Mouse (Mus musculus) limb, embryonic 14.5 days (tissue): ENCODE data around the gene Usp33. TPM values are rescaled to one million over a fixed set of nuclear protein-coding genes. Genes with fewer than 3 reads are reported as not detected.

Experiments used
- ATAC-seq: fragments of 200-750 bp; cut with Nextera tagmentation; 2 replicates; pipeline ENCODE4 v1.8.0; 2017; ENCODE audit warnings: low read depth, moderate number of reproducible peaks, moderate TSS enrichment; ENCODE audit not compliant: low FRiP score
- DNase-seq: peaks from one replicate; pipeline ENCODE4 v3.0.0-alpha.2; 2015; ENCODE audit warnings: low spot score
- H3K27ac ChIP-seq: fragments of 300-500 bp; sonication (generic); replicated peaks from 2 replicates; pipeline ENCODE4 v1.5.1; 2014; ENCODE audit warnings: low read depth, mild to moderate bottlenecking, low read length, moderate library complexity, mixed read lengths
- H3K27me3 ChIP-seq: fragments of 300-500 bp; sonication (generic); 2 replicates; pipeline ENCODE4 v1.6.1; 2014; ENCODE audit warnings: low read length, mixed read lengths; ENCODE audit not compliant: control insufficient read depth, insufficient read depth
- H3K36me3 ChIP-seq: fragments of 300-500 bp; sonication (generic); 2 replicates; pipeline ENCODE4 v1.6.1; 2014; ENCODE audit warnings: mild to moderate bottlenecking, low read length, moderate library complexity, mixed read lengths; ENCODE audit not compliant: control insufficient read depth, insufficient read depth
- H3K4me1 ChIP-seq: fragments of 300-500 bp; sonication (generic); 2 replicates; pipeline ENCODE4 v1.6.1; 2014; ENCODE audit warnings: antibody characterized with exemption, low read length, mixed read lengths; ENCODE audit not compliant: control insufficient read depth, insufficient read depth
- H3K4me2 ChIP-seq: fragments of 300-500 bp; sonication (generic); replicated peaks from 2 replicates; pipeline ENCODE4 v1.6.1; 2014; ENCODE audit warnings: low read depth, mild to moderate bottlenecking, low read length, moderate library complexity; ENCODE audit not compliant: severe bottlenecking
- H3K4me3 ChIP-seq: fragments of 300-500 bp; sonication (generic); replicated peaks from 2 replicates; pipeline ENCODE4 v1.5.1; 2014; ENCODE audit warnings: low read length
- H3K9ac ChIP-seq: fragments of 300-500 bp; sonication (generic); 2 replicates; pipeline ENCODE4 v1.6.1; 2014; ENCODE audit warnings: mild to moderate bottlenecking, low read depth, low read length, moderate library complexity; ENCODE audit not compliant: severe bottlenecking
- H3K9me3 ChIP-seq: fragments of 300-500 bp; sonication (generic); 2 replicates; pipeline ENCODE4 v1.6.1; 2016; ENCODE audit warnings: low read length; ENCODE audit not compliant: control insufficient read depth
- POLR2A ChIP-seq: fragments of 200-500 bp; IDR thresholded peaks from 2 replicates; pipeline ENCODE4 v1.8.0; 2012; ENCODE audit warnings: inconsistent platforms, mild to moderate bottlenecking, moderate library complexity, borderline replicate concordance; ENCODE audit not compliant: insufficient read depth, insufficient read length; ENCODE audit errors: extremely low read depth
- WGBS: fragments of 180-500 bp; shearing (Covaris S2); extraction: QIAGEN DNeasy Blood & Tissue Kit; methylation state at CpG from one replicate; pipeline ENCODE4 v1.1.7; 2014; 5-methylcytosine and 5-hydroxymethylcytosine counted together
- polyA plus RNA-seq, 2 experiments: library from polyadenylated mRNA; depleted of rRNA in 1 of 2; stranded (reverse) in 1 of 2; unstranded in 1 of 2; fragments of >200 nt; fragmentation: Nextera tagmentation in 1 of 2; extraction: Ambion mirVana in 1 of 2; gene quantifications; 2 replicates each; pipeline versions ENCODE4 v1.2.1 to v1.2.3; 2012 to 2014

Usp33 gene
- polyA plus RNA-seq, 2 experiments: 44.9 to 54.9 TPM

DNA sequence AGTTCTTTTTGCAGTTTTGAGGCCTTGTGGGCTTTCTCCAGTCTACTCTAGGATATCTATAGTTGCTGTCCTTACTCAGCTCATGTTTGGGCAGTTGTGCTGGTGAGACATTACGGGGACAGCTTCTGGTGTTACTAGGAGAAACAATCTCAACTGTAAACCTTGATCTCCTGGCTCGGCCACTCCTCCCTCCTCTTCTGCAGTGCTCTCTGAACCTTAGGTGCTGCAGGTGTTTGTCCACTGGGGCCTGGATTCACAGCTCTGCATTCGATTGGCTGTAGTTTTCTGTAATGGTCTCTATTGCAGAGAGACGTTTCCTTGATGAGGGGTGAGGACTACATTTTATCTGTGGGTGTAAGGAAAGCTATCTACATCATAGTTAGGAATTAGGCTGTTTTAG lies 6.0 kb downstream of the Usp33 start:
- H3K27me3 ChIP-seq: no peaks in the 10 kb centered on the region
- no peak overlapping the region for H3K4me3 ChIP-seq
- 74% methylated on average over 4 of the region's 4 CpGs for WGBS
- DNase-seq (no peak), ATAC-seq (no peak)
- H3K4me2 ChIP-seq: no peak overlapping the region
- peaks cover 22% of the 10 kb centered on the region for H3K4me1 ChIP-seq
- TF ChIP-seq POLR2A: no peak
- H3K27ac ChIP-seq: no peak overlapping the region
- 0 out of 2 replicates have a peak, but pooled peaks cover 6% of the 10 kb centered on the region for H3K36me3 ChIP-seq
- H3K9ac ChIP-seq: no peak overlapping the region
- H3K9me3 ChIP-seq: no peaks in the 10 kb centered on the region

DNA sequence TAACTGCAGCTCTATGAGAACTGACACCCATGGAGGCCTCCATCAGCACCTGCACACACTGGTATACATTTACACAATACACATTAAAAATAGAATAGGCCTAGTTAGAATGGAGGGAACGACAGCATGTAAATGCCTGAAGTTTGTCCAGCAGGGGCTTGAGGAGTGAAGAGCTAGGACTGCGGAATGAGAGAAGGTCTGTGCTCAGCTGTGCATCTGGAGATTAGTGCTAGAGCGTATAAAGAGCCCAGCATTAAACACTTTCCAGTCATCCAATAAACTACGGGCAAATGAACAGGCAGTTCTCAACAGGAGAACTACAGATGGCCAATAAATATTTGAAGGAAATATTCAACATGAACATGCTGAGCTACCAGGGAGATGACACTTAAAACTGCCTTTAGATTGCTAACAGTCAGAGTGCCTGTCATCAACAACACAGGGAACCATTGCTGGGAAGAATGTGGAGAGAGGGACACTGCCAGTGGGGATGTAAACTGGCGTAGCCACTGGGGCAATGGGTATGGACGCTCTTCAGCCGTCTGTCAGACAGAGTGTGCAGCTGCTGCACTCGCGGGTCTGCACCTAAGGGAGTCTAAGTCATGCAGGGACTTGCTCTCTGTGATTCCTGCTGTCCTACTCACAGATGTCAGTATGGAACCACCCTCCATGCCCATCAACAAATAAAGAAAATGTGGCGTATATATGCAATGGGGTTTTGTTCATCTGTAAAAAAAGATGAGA lies 7.3 kb downstream of the Usp33 start:
- peaks cover 19% of the 10 kb centered on the region for H3K4me1 ChIP-seq
- no peak overlapping the region for H3K27ac ChIP-seq
- DNase-seq (peak; percentile 9), ATAC-seq (peak; percentile 74; the same call in 1 of the 2 replicates)
- no peaks in the 10 kb centered on the region for H3K27me3 ChIP-seq
- no peaks in the 10 kb centered on the region for H3K9me3 ChIP-seq
- 46% methylated on average over 10 of the region's 10 CpGs for WGBS
- no peak overlapping the region for H3K4me2 ChIP-seq
- TF ChIP-seq POLR2A: no peak
- H3K4me3 ChIP-seq: no peak overlapping the region
- 0 out of 2 replicates have a peak, but pooled peaks cover 5% of the 10 kb centered on the region for H3K36me3 ChIP-seq
- H3K9ac ChIP-seq: no peak overlapping the region

DNA sequence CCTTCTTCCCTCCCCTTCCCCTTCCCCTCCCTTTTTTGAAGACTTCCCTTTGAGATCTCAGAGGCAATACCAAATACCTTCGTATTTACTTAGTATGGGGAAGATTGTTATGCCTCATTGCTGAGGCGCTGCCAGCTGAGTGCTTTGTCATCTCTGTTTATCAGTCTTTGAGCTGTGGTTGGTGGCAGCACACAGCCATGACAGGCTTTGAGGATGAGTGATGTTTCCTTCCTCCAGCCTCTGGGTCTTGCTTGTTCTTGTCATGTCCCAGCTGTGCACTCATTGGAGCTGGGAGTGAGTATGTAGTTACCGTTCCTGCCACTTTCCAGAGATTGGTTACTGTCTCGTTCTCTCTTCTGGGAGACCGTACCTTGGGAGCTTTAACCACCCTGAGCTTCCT lies 9.1 kb downstream of the Usp33 start:
- no peak overlapping the region for H3K4me3 ChIP-seq
- ATAC-seq: no peak
- H3K36me3 ChIP-seq: peaks cover 8% of the 10 kb centered on the region
- WGBS: 70% methylated on average over 5 of the region's 5 CpGs
- no peak overlapping the region for H3K4me2 ChIP-seq
- no peak overlapping the region for H3K9ac ChIP-seq
- no peak for DNase-seq
- TF ChIP-seq POLR2A: no peak
- no peak overlapping the region for H3K27ac ChIP-seq
- H3K9me3 ChIP-seq: no peaks in the 10 kb centered on the region
- peaks cover 15% of the 10 kb centered on the region for H3K4me1 ChIP-seq
- no peaks in the 10 kb centered on the region for H3K27me3 ChIP-seq

DNA sequence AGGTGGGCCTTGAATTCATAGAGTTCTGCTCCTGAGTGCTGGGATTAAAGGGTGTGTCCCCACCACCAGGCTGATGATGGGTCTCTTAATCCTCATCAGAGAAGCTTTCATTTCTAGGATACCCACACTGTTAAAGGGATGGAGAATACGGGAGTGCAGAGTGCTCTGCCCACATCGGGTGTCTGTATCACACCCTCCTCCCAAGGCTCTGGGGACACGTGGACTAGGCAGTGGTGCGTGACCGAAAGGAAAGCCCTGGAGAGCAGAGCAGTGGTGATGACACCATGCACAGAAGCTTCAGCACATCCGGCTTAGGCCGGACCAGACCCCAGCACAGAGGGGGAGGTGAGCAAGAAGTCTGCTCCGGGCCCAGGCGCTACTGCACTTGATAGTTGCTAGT lies 10.5 kb downstream of the Usp33 start:
- 93% methylated on average over 9 of the region's 9 CpGs for WGBS
- Histone ChIP-seq H3K4me1 (peaks cover 12% of the 10 kb centered on the region), H3K4me3 (no peak overlapping the region), H3K9me3 (no peaks in the 10 kb centered on the region), H3K27ac (no peak overlapping the region), H3K9ac (no peak overlapping the region), H3K36me3 (peaks cover 18% of the 10 kb centered on the region), H3K4me2 (no peak overlapping the region), H3K27me3 (no peaks in the 10 kb centered on the region)
- no peak for ATAC-seq
- DNase-seq: no peak
- no peak for TF ChIP-seq POLR2A

DNA sequence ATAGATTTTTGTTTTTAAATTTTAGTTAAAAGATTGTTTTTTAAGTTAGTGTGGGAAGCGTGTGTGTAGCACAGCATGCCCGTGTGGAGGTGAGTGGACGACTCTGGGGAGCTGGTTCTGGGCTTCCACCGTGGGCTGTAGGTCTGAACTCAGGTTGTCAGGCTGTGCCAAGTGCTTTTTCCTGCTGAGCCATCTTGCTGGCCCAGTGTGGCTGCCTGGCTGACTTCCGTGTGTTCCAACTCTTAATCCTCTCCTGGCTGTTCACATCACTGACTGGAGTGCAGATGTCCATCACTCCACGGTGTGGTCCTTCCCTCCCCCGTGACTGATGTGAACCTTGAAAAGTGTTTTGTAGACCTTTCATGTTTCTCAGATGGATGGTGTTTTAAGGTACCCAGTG lies 12.9 kb downstream of the Usp33 start:
- Histone ChIP-seq H3K4me2 (no peak overlapping the region), H3K4me1 (no peaks in the 10 kb centered on the region), H3K36me3 (peaks cover 40% of the 10 kb centered on the region), H3K27ac (no peak overlapping the region), H3K27me3 (no peaks in the 10 kb centered on the region), H3K4me3 (no peak overlapping the region), H3K9me3 (no peaks in the 10 kb centered on the region), H3K9ac (no peak overlapping the region)
- no peak for TF ChIP-seq POLR2A
- DNase-seq (no peak), ATAC-seq (no peak)
- 87% methylated on average over 7 of the region's 7 CpGs for WGBS
